Mouse (Mus musculus): ENCODE data around the gene Gng7. TPM values are rescaled to one million over a fixed set of nuclear protein-coding genes. Genes with fewer than 3 reads are reported as not detected.
A peak's percentile ranks its signal among the peaks of the same experiment; 100 is the strongest.

Gng7 gene
- polyA plus RNA-seq, 1 experiment from 2014 or later, result 5.2 TPM

DNA sequence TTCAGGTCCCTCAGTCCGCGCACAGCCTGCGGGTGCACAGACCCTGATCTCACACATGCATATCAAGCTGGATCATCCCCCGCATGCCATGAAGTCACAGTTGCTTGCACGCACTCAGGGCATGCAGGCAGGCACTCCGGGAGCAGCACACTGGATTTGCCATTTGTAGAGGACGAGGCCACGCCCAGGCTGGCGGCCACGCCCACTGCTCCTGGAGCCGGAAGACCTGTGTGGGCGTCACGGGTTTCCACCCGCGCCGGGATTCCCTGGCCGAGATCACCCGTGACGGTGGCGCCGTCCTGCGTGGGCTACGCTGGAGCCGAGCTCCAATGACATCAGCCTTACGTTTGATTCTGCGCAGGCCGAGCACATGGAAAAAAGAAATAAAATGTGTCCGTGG is 75.1 kb downstream of the Gng7 start:
- Histone ChIP-seq H3K9ac (ENCODE audit: low read length) (peak overlapping the region; percentile 65), H3K27me3 (ENCODE audit: control insufficient read depth, insufficient read depth, low read length) (no peaks in the 10 kb centered on the region), H3K4me3 (replicated peaks; ENCODE audit: low read length) (peak overlapping the region; percentile 40), H3K4me2 (ENCODE audit: low read depth, low read length) (peak overlapping the region; percentile 71), H3K27ac (ENCODE audit: low read length) (peak overlapping the region; percentile 91), H3K4me1 (ENCODE audit: control insufficient read depth, insufficient read depth, low read length) (peaks cover 63% of the 10 kb centered on the region), H3K36me3 (ENCODE audit: control insufficient read depth, insufficient read depth, low read length) (no peaks in the 10 kb centered on the region), H3K9me3 (replicated peaks; ENCODE audit: control insufficient read depth, low read length) (no peaks in the 10 kb centered on the region)
- 3% methylated on average over 28 of the region's 28 CpGs for WGBS
- peak; percentile 59; the same call in 1 of the 2 replicates for ATAC-seq (ENCODE audit: insufficient read depth, low FRiP score)

- 14% methylated on average over 15 of the region's 15 CpGs for WGBS
- ATAC-seq (ENCODE audit: insufficient read depth, low FRiP score), result peak; percentile 15; the same call in 1 of the 2 replicates
- peak overlapping the region; percentile 91 for H3K27ac ChIP-seq (ENCODE audit: low read length)
- H3K4me1 ChIP-seq (ENCODE audit: control insufficient read depth, insufficient read depth, low read length), result peaks cover 67% of the 10 kb centered on the region
- H3K9ac ChIP-seq (ENCODE audit: low read length), result peak overlapping the region; percentile 65
- peak overlapping the region; percentile 71 for H3K4me2 ChIP-seq (ENCODE audit: low read depth, low read length)
- peak overlapping the region; percentile 40 for H3K4me3 ChIP-seq (replicated peaks; ENCODE audit: low read length)
- no peaks in the 10 kb centered on the region for H3K27me3 ChIP-seq (ENCODE audit: control insufficient read depth, insufficient read depth, low read length)
- H3K9me3 ChIP-seq (replicated peaks; ENCODE audit: control insufficient read depth, low read length), result no peaks in the 10 kb centered on the region
- no peaks in the 10 kb centered on the region for H3K36me3 ChIP-seq (ENCODE audit: control insufficient read depth, insufficient read depth, low read length)
Observed at GRCm38 (mm10) chr10:80938831-80939550, 75.8 kb downstream of the Gng7 start.

GRCm38 (mm10) chr10:80937646-80938045 is 77.1 kb downstream of the Gng7 start:
- peak; percentile 34; the same call in 1 of the 2 replicates for ATAC-seq (ENCODE audit: insufficient read depth, low FRiP score)
- Histone ChIP-seq H3K9me3 (replicated peaks; ENCODE audit: control insufficient read depth, low read length) (no peaks in the 10 kb centered on the region), H3K4me1 (ENCODE audit: control insufficient read depth, insufficient read depth, low read length) (peaks cover 77% of the 10 kb centered on the region), H3K4me3 (replicated peaks; ENCODE audit: low read length) (no peak overlapping the region), H3K4me2 (ENCODE audit: low read depth, low read length) (peak overlapping the region; percentile 67), H3K36me3 (ENCODE audit: control insufficient read depth, insufficient read depth, low read length) (no peaks in the 10 kb centered on the region), H3K27me3 (ENCODE audit: control insufficient read depth, insufficient read depth, low read length) (no peaks in the 10 kb centered on the region), H3K27ac (ENCODE audit: low read length) (peak overlapping the region; percentile 91), H3K9ac (ENCODE audit: low read length) (peak overlapping the region; percentile 65; the same call in 1 of the 2 replicates)
- 31% methylated on average over 8 of the region's 8 CpGs for WGBS

DNA sequence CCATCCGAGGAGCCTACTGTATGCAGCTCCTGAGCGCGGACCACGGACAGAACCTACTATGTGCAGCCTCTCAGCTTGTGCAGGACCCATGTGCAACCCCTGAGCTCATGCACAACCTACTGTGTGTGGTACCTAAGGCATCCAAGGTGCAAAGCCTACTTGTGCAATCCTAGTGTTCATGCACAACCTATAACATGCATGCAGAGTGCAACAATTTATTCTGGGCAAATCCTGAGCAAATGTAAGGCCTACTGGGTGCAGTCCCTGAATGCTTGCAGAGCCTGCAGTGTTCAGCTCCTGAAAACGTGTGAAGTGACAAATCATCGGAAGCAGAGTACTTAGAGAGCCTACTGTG is 78.0 kb downstream of the Gng7 start:
- Histone ChIP-seq H3K4me2 (ENCODE audit: low read depth, low read length) (peak overlapping the region; percentile 67), H3K9me3 (replicated peaks; ENCODE audit: control insufficient read depth, low read length) (no peaks in the 10 kb centered on the region), H3K36me3 (ENCODE audit: control insufficient read depth, insufficient read depth, low read length) (no peaks in the 10 kb centered on the region), H3K27me3 (ENCODE audit: control insufficient read depth, insufficient read depth, low read length) (no peaks in the 10 kb centered on the region; the same call in 1 of the 2 replicates), H3K27ac (ENCODE audit: low read length) (peak overlapping the region; percentile 91), H3K4me3 (replicated peaks; ENCODE audit: low read length) (peak overlapping the region; percentile 41), H3K4me1 (ENCODE audit: control insufficient read depth, insufficient read depth, low read length) (peaks cover 86% of the 10 kb centered on the region), H3K9ac (ENCODE audit: low read length) (peak overlapping the region; percentile 72)
- ATAC-seq (ENCODE audit: insufficient read depth, low FRiP score), result no peak
- WGBS, result 17% methylated on average over 6 of the region's 6 CpGs

- peak overlapping the region; percentile 91 for H3K27ac ChIP-seq (ENCODE audit: low read length)
- peaks cover 2% of the 10 kb centered on the region; the same call in 1 of the 2 replicates for H3K27me3 ChIP-seq (ENCODE audit: control insufficient read depth, insufficient read depth, low read length)
- H3K9me3 ChIP-seq (replicated peaks; ENCODE audit: control insufficient read depth, low read length), result no peaks in the 10 kb centered on the region
- peak overlapping the region; percentile 72 for H3K9ac ChIP-seq (ENCODE audit: low read length)
- 2% methylated on average over 35 of the region's 37 CpGs for WGBS
- no peaks in the 10 kb centered on the region for H3K36me3 ChIP-seq (ENCODE audit: control insufficient read depth, insufficient read depth, low read length)
- H3K4me2 ChIP-seq (ENCODE audit: low read depth, low read length), result peak overlapping the region; percentile 67
- peak overlapping the region; percentile 41 for H3K4me3 ChIP-seq (replicated peaks; ENCODE audit: low read length)
- H3K4me1 ChIP-seq (ENCODE audit: control insufficient read depth, insufficient read depth, low read length), result peaks cover 91% of the 10 kb centered on the region
- peak; percentile 29; the same call in 1 of the 2 replicates for ATAC-seq (ENCODE audit: insufficient read depth, low FRiP score)
Observed at GRCm38 (mm10) chr10:80936135-80936809, 78.5 kb downstream of the Gng7 start.

GRCm38 (mm10) chr10:80935698-80936097 is 79.0 kb downstream of the Gng7 start:
- Histone ChIP-seq H3K36me3 (ENCODE audit: control insufficient read depth, insufficient read depth, low read length) (no peaks in the 10 kb centered on the region), H3K27ac (ENCODE audit: low read length) (peak overlapping the region; percentile 91), H3K4me1 (ENCODE audit: control insufficient read depth, insufficient read depth, low read length) (peaks cover 91% of the 10 kb centered on the region), H3K27me3 (ENCODE audit: control insufficient read depth, insufficient read depth, low read length) (peaks cover 3% of the 10 kb centered on the region; the same call in 1 of the 2 replicates), H3K4me3 (replicated peaks; ENCODE audit: low read length) (peak overlapping the region; percentile 41), H3K4me2 (ENCODE audit: low read depth, low read length) (peak overlapping the region; percentile 67), H3K9me3 (replicated peaks; ENCODE audit: control insufficient read depth, low read length) (no peaks in the 10 kb centered on the region), H3K9ac (ENCODE audit: low read length) (peak overlapping the region; percentile 72)
- WGBS, result 11% methylated on average over 17 of the region's 17 CpGs
- no peak for ATAC-seq (ENCODE audit: insufficient read depth, low FRiP score)

DNA sequence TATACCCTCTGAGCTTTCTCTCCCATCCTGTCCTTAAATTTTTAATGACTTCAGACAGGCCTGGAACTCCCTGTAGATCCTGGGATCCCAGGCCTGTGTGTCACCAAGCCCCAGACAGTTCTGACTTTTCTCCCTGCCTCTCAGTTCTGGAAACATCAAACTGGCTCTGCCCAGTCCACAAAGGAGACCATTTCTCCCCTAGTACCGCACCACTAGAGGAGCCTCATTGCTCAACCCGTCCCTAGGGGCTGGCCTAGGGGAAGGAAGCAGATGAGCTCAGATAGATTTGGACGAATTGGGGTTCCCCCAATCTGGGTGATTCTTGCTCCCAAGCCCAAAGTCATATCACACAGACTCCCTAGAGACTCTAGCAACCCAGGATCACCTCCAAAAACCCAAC is 79.5 kb downstream of the Gng7 start:
- Histone ChIP-seq H3K27me3 (ENCODE audit: control insufficient read depth, insufficient read depth, low read length) (peaks cover 3% of the 10 kb centered on the region; the same call in 1 of the 2 replicates), H3K9ac (ENCODE audit: low read length) (no peak overlapping the region; the same call in 1 of the 2 replicates), H3K4me2 (ENCODE audit: low read depth, low read length) (peak overlapping the region; percentile 67; the same call in 1 of the 2 replicates), H3K4me1 (ENCODE audit: control insufficient read depth, insufficient read depth, low read length) (peaks cover 88% of the 10 kb centered on the region), H3K9me3 (replicated peaks; ENCODE audit: control insufficient read depth, low read length) (no peaks in the 10 kb centered on the region), H3K27ac (ENCODE audit: low read length) (peak overlapping the region; percentile 22; the same call in 1 of the 2 replicates), H3K4me3 (replicated peaks; ENCODE audit: low read length) (no peak overlapping the region), H3K36me3 (ENCODE audit: control insufficient read depth, insufficient read depth, low read length) (no peaks in the 10 kb centered on the region)
- WGBS, result 28% methylated on average over 3 of the region's 3 CpGs
- ATAC-seq (ENCODE audit: insufficient read depth, low FRiP score), result no peak

- Histone ChIP-seq H3K4me1 (ENCODE audit: control insufficient read depth, insufficient read depth, low read length) (peaks cover 79% of the 10 kb centered on the region), H3K27ac (ENCODE audit: low read length) (peak overlapping the region; percentile 77), H3K36me3 (ENCODE audit: control insufficient read depth, insufficient read depth, low read length) (no peaks in the 10 kb centered on the region), H3K27me3 (ENCODE audit: control insufficient read depth, insufficient read depth, low read length) (peaks cover 3% of the 10 kb centered on the region; the same call in 1 of the 2 replicates), H3K4me2 (ENCODE audit: low read depth, low read length) (peak overlapping the region; percentile 88; the same call in 1 of the 2 replicates), H3K9me3 (replicated peaks; ENCODE audit: control insufficient read depth, low read length) (no peaks in the 10 kb centered on the region), H3K4me3 (replicated peaks; ENCODE audit: low read length) (no peak overlapping the region), H3K9ac (ENCODE audit: low read length) (0 out of 2 replicates have a peak overlapping the region, but pooled peaks have one; percentile 86)
- no peak for ATAC-seq (ENCODE audit: insufficient read depth, low FRiP score)
- WGBS, result 51% methylated on average over 14 of the region's 14 CpGs
Observed at GRCm38 (mm10) chr10:80934136-80934985, 80.4 kb downstream of the Gng7 start.

All from stomach, embryonic 16.5 days (tissue).